25 mouse cellular contexts compared by ENCODE assay signal in the genomic region with DNA sequence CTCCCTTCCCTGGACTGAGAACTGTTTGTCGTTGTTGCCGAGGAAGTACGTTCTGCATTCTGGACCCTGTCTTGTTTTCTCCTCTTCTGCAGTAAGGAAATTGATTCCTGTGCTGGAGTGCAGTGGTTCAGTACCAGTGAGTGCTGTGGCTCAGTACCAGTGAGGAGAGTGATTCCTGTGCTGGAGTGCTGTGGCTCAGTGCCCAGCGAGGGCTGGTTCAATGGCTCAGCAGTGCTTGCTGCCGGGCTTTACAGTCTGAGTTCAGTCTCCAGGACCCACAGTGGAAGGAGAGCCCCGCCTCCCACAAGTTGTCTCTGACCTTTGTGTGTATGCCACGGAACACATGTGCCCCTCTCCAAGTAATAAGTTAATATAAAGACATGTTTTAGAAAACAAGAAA. TPM values are rescaled to one million over a fixed set of nuclear protein-coding genes. Genes with fewer than 3 reads are reported as not detected.
"Had no signal": no experiment of that assay in that cellular context is flagged by ENCODE, and none has a peak within 500 bp of the region (broad histone marks: within the 10 kb centered on the region; RNA-seq: fewer than 3 reads in every experiment).

No protein-coding gene starts in this region.

- ATAC-seq: forebrain, postnatal 0 days; hindbrain, postnatal 0 days; intestine, embryonic 16.5 days had no signal

- H3K4me3 ChIP-seq: heart, adult 2 months; heart, embryonic 13.5 days; heart, embryonic 15.5 days; hindbrain, embryonic 13.5 days; hindbrain, embryonic 15.5 days; layer of hippocampus, adult 2 months; left cerebral cortex, adult 2 months; limb, embryonic 10.5 days; limb, embryonic 12.5 days; liver, embryonic 13.5 days; liver, embryonic 15.5 days had no signal

- H3K27me3 ChIP-seq: heart, embryonic 13.5 days; heart, embryonic 15.5 days; hindbrain, embryonic 13.5 days; hindbrain, embryonic 15.5 days; liver, embryonic 13.5 days; liver, embryonic 15.5 days had no signal

- H3K4me1 ChIP-seq: heart, embryonic 13.5 days had no signal

- H3K4me2 ChIP-seq: heart, embryonic 11.5 days; heart, embryonic 13.5 days; heart, embryonic 15.5 days; hindbrain, embryonic 13.5 days; hindbrain, embryonic 15.5 days; limb, embryonic 12.5 days; liver, embryonic 11.5 days; liver, embryonic 13.5 days; liver, embryonic 15.5 days had no signal

- DNase-seq: forebrain, postnatal 0 days; gastrocnemius, postnatal 14 days; gastrocnemius, postnatal 36 days; heart, adult 11 months; heart, adult 2 months; heart, postnatal 14 days; heart, postnatal 36 days; liver; liver, embryonic 13.5 days had no signal

- H3K9ac ChIP-seq: forebrain, postnatal 0 days; heart, embryonic 13.5 days; heart, embryonic 15.5 days; hindbrain, embryonic 13.5 days; hindbrain, embryonic 15.5 days; limb, embryonic 12.5 days; liver, embryonic 13.5 days; liver, embryonic 15.5 days had no signal

- H3K27ac ChIP-seq: heart, adult 2 months; heart, embryonic 13.5 days; heart, embryonic 15.5 days; hindbrain, embryonic 13.5 days; hindbrain, embryonic 15.5 days; hindbrain, postnatal 0 days; layer of hippocampus, adult 2 months; left cerebral cortex, adult 2 months; limb, embryonic 10.5 days; limb, embryonic 12.5 days; liver, embryonic 13.5 days; liver, embryonic 15.5 days had no signal

- H3K9me3 ChIP-seq: heart, embryonic 13.5 days; heart, embryonic 15.5 days; hindbrain, embryonic 13.5 days; hindbrain, embryonic 15.5 days; limb, embryonic 10.5 days; limb, embryonic 12.5 days; liver, embryonic 13.5 days; liver, embryonic 15.5 days had no signal

RNA-seq across cellular contexts. Expression of gene Podnl1, which starts 38.6 kb away (rescaled TPM):
- polyA plus RNA-seq: liver, embryonic 13.5 days; liver, embryonic 15.5 days had no signal

RNA-seq across cellular contexts. Expression of gene Rln3, which starts 42.4 kb away (rescaled TPM):
- polyA plus RNA-seq: forebrain, postnatal 0 days; gonadal fat pad, adult 2 months; heart, adult 2 months; heart, embryonic 11.5 days; heart, embryonic 13.5 days; heart, embryonic 15.5 days; heart, postnatal 0 days; hindbrain, embryonic 13.5 days; limb, embryonic 10.5 days; limb, embryonic 12.5 days; limb, embryonic 14.5 days; liver, embryonic 11.5 days; liver, embryonic 13.5 days had no signal
